Mouse (Mus musculus) stomach, postnatal 0 days (tissue): Measurements from ENCODE around the gene Sfrp5.

ENCODE experiments used
- CTCF ChIP-seq: IDR thresholded peaks from 2 replicates; pipeline ENCODE4 v1.5.1; 2016; ENCODE audit warnings: antibody characterized with exemption, low read depth, mild to moderate bottlenecking, moderate library complexity
- EP300 ChIP-seq: optimal IDR thresholded peaks from 2 replicates; pipeline ENCODE3; 2016; ENCODE audit warnings: antibody characterized with exemption

GRCm38 (mm10) chr19:42197066-42197465 is 5.0 kb downstream of the Sfrp5 start:
- TF ChIP-seq EP300 (no peak), CTCF (peak; percentile 50)
